Mouse (Mus musculus) liver, adult 2 months (tissue): Measurements from ENCODE around the gene Dcst1. TPM values are rescaled to one million over a fixed set of nuclear protein-coding genes. Genes with fewer than 3 reads are reported as not detected.

Experiments
- DNase-seq: peaks from one replicate; pipeline ENCODE4 v3.0.0-alpha.2; 2011; ENCODE audit warnings: low read depth, low spot score; ENCODE audit errors: extremely low read depth
- H3K27ac ChIP-seq: fragments of 200-500 bp; replicated peaks from 2 replicates; pipeline ENCODE4 v1.5.1; 2012; ENCODE audit warnings: low read depth, mild to moderate bottlenecking, control low read depth, inconsistent platforms, low read length; ENCODE audit not compliant: insufficient read depth
- H3K27me3 ChIP-seq: fragments of 200-500 bp; 2 replicates; pipeline ENCODE4 v1.6.1; 2012; ENCODE audit warnings: mild to moderate bottlenecking, moderate library complexity, low read length, inconsistent platforms; ENCODE audit not compliant: control insufficient read depth, insufficient read depth
- H3K36me3 ChIP-seq: fragments of 200-500 bp; 2 replicates; pipeline ENCODE4 v1.6.1; 2012; ENCODE audit warnings: low read length, inconsistent platforms; ENCODE audit not compliant: control insufficient read depth, insufficient read depth
- H3K4me1 ChIP-seq: fragments of 200-500 bp; 2 replicates; pipeline ENCODE4 v1.6.1; 2011; ENCODE audit warnings: low read length; ENCODE audit not compliant: control insufficient read depth, insufficient read depth
- H3K4me3 ChIP-seq: fragments of 200-500 bp; 2 replicates; pipeline ENCODE4 v1.5.1; 2011; ENCODE audit warnings: low read depth, mild to moderate bottlenecking, control low read depth, low read length, moderate library complexity; ENCODE audit not compliant: insufficient read depth
- H3K79me2 ChIP-seq: fragments of 200-500 bp; 2 replicates; pipeline ENCODE4 v1.6.1; 2012; ENCODE audit warnings: inconsistent platforms, mild to moderate bottlenecking, low read length, moderate library complexity; ENCODE audit not compliant: control insufficient read depth, insufficient read depth
- H3K9ac ChIP-seq: fragments of 200-500 bp; 2 replicates; pipeline ENCODE4 v1.6.1; 2012; ENCODE audit warnings: low read depth, mild to moderate bottlenecking, control low read depth, inconsistent platforms, low read length
- CTCF ChIP-seq: fragments of 200-500 bp; IDR thresholded peaks from 2 replicates; pipeline ENCODE4 v1.5.1; 2011; ENCODE audit warnings: low read depth, low read length, control low read depth
- POLR2A ChIP-seq: fragments of 200-500 bp; IDR thresholded peaks from 2 replicates; pipeline ENCODE4 v1.6.1; 2011; ENCODE audit warnings: low read length, control low read depth; ENCODE audit not compliant: insufficient read depth; ENCODE audit errors: extremely low read depth
- WGBS: fragments of 180-500 bp; shearing (Covaris S2); methylation state at CpG from one replicate; pipeline ENCODE4 v1.1.7; 2018; 5-methylcytosine and 5-hydroxymethylcytosine counted together
- polyA plus RNA-seq: library from polyadenylated mRNA; depleted of rRNA; stranded (reverse); fragments of >200 nt; gene quantifications from 2 replicates; pipeline ENCODE4 v1.2.3, GENCODE M21; 2012
- total RNA-seq: library from RNA; depleted of rRNA; stranded (reverse); fragments of >200 nt; gene quantifications from 2 replicates; pipeline ENCODE4 v1.2.3, GENCODE M21; 2014

Gene Dcst1
- total and polyA plus RNA-seq, 2 experiments = 0.04 TPM; not detected in 1

DNA sequence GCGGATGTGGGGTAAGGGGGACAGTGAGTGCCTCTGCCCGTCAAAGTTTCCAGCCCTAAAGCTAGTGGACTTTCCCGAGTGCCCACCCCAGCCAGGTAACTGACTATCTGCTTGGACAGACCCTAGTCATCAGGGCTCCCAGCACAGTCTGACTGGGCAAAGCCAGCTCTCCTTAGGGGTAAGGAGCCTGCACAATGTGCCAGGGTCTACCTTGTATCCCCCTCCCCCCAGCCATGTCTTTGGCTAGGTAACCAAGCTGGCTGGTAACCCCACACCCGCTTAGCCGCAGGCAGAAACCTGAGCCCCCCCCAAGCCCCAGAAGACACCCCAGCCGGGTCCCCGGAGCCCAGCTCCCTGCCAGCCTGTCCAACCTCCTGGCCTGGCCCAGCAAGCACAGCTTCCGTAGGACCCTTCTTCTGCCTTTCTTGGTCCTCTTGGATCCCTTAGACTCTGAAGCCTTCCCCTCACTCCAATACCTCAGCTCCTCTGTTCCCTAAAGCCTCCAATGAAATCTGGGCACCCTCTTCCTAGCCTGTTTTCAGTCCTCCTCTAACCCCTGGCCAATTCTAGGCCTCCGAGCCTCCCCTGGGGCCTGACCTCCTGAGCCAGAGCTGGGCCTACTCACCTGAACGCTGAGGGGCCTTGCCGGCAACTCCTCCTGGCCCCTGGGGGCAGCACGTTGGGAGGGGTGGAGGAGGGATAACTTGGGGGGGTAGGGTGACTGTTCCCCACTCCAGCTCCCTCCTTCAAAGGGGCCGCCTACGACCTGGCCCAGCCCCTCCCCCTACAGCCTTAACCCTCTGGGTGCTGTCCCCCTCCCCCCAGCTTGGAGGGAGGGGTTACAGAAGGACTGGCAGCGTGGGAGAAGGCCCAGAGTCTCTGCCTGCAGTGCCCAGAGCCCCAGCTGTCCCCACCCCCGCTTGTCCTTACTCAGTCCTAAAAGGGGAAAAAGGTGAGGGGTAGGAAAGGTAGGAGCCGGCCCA, 21.7 kb upstream of the Dcst1 start:
- 82% methylated on average over 17 of the region's 17 CpGs for WGBS
- no peak for DNase-seq
- TF ChIP-seq POLR2A (no peak), CTCF (no peak)
- Histone ChIP-seq H3K9ac (no peak overlapping the region), H3K4me3 (peak overlapping the region; percentile 8; the same call in 1 of the 2 replicates), H3K27ac (no peak overlapping the region), H3K27me3 (no peaks in the 10 kb centered on the region), H3K79me2 (peaks cover 71% of the 10 kb centered on the region), H3K4me1 (peaks cover 32% of the 10 kb centered on the region), H3K36me3 (peaks cover 2% of the 10 kb centered on the region; the same call in 1 of the 2 replicates)

DNA sequence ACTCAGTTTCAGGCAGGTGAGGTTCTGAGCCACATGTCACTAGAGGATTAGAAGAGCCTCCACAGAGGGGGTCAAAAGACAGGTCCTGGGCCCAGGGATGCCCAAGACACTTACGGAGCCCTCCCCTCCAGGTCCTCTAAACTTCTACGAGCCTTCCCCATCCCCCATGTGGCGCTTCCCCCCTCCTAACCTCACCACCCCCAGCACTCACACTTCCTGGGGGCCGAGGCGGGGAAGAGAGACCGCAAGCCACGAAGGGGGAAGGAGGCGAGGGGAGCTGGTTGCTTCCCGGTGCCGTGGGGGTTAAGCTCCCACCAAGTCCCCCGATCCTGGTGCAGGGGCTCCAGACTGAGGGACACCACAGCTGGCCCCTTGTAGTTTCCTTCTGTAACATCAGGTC, 20.4 kb upstream of the Dcst1 start:
- Histone ChIP-seq H3K9ac (no peak overlapping the region), H3K79me2 (peaks cover 60% of the 10 kb centered on the region), H3K27me3 (no peaks in the 10 kb centered on the region), H3K4me1 (peaks cover 25% of the 10 kb centered on the region), H3K27ac (no peak overlapping the region), H3K4me3 (no peak overlapping the region), H3K36me3 (peaks cover 2% of the 10 kb centered on the region; the same call in 1 of the 2 replicates)
- no peak for DNase-seq
- TF ChIP-seq POLR2A = no peak
- no peak for TF ChIP-seq CTCF
- 82% methylated on average over 11 of the region's 11 CpGs for WGBS

GRCm38 (mm10) chr3:89384331-89385076, 19.5 kb upstream of the Dcst1 start:
- H3K79me2 ChIP-seq = peaks cover 51% of the 10 kb centered on the region
- H3K4me1 ChIP-seq = peaks cover 15% of the 10 kb centered on the region
- 91% methylated on average over 12 of the region's 12 CpGs for WGBS
- DNase-seq = no peak
- H3K36me3 ChIP-seq = peaks cover 2% of the 10 kb centered on the region; the same call in 1 of the 2 replicates
- TF ChIP-seq CTCF = no peak
- no peak for TF ChIP-seq POLR2A
- no peak overlapping the region for H3K9ac ChIP-seq
- no peak overlapping the region for H3K4me3 ChIP-seq
- no peaks in the 10 kb centered on the region for H3K27me3 ChIP-seq
- no peak overlapping the region for H3K27ac ChIP-seq

- Histone ChIP-seq H3K27me3 (no peaks in the 10 kb centered on the region), H3K27ac (no peak overlapping the region)
- WGBS = 69% methylated on average over 5 of the region's 5 CpGs
Measured at GRCm38 (mm10) chr3:89383651-89384255, 18.7 kb upstream of the Dcst1 start.

DNA sequence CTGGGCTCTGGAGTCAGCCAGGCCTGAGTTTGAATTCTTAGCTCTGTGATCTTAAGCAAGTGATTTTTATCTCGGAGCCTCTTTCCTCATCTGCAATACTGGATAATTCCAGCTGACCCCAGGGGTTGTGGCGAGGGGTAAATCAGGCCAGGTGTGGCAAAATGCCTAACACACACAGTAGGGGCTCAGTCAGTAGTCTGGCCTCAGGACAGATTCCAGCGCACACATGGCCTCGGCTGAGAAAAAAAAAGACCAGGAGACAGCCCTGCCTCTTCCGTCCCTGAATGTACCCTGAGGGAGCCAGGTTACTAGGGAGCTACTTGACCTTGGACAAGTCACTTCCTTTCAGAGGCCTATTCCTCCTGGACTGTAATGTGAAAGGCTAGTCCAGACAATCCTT, 17.9 kb upstream of the Dcst1 start:
- no peak overlapping the region for H3K9ac ChIP-seq
- peaks cover 6% of the 10 kb centered on the region; the same call in 1 of the 2 replicates for H3K36me3 ChIP-seq
- no peak overlapping the region for H3K27ac ChIP-seq
- no peak overlapping the region for H3K4me3 ChIP-seq
- WGBS = 77% methylated on average over 5 of the region's 5 CpGs
- TF ChIP-seq POLR2A (no peak), CTCF (no peak)
- peaks cover 38% of the 10 kb centered on the region for H3K79me2 ChIP-seq
- no peaks in the 10 kb centered on the region for H3K27me3 ChIP-seq
- no peak for DNase-seq
- H3K4me1 ChIP-seq = peaks cover 5% of the 10 kb centered on the region

More at GRCm38 (mm10) chr3:89383651-89384255, 18.7 kb upstream of the Dcst1 start:
- H3K4me3 ChIP-seq = no peak overlapping the region
- peaks cover 6% of the 10 kb centered on the region; the same call in 1 of the 2 replicates for H3K36me3 ChIP-seq
- DNase-seq = no peak
- peaks cover 45% of the 10 kb centered on the region for H3K79me2 ChIP-seq
- H3K9ac ChIP-seq = no peak overlapping the region
- peaks cover 12% of the 10 kb centered on the region for H3K4me1 ChIP-seq
- TF ChIP-seq POLR2A (no peak), CTCF (no peak)
